Mouse (Mus musculus) layer of hippocampus, adult 2 months (tissue): ENCODE measurements around the gene Enah. TPM values are rescaled to one million over a fixed set of nuclear protein-coding genes. Genes with fewer than 3 reads are reported as not detected.

Experiments used
- DNase-seq, 2 experiments: peaks; one replicate each; pipeline ENCODE4 v3.0.0; 2022; ENCODE audit warnings: low spot score in 2 of 2
- H3K27ac ChIP-seq: fragments of 200-600 bp; 2 replicates; pipeline ENCODE4 v1.8.1; 2022
- H3K4me3 ChIP-seq: fragments of 200-600 bp; 2 replicates; pipeline ENCODE4 v1.8.1; 2022; ENCODE audit warnings: mild to moderate bottlenecking
- CTCF ChIP-seq: fragments of 200-600 bp; conservative IDR thresholded peaks from 2 replicates; pipeline ENCODE4 v1.8.1; 2022; ENCODE audit warnings: antibody characterized with exemption, mild to moderate bottlenecking, moderate library complexity
- total RNA-seq, 2 experiments: library from RNA; stranded (reverse); gene quantifications; 2 replicates each; pipeline ENCODE4 v1.2.3; 2021

Gene Enah
- total RNA-seq, 2 experiments from 2014 or later, result 192 to 203 TPM

- Histone ChIP-seq H3K27ac (peak overlapping the region; percentile 93), H3K4me3 (no peak overlapping the region)
- no peak for DNase-seq
- TF ChIP-seq CTCF, result no peak
These were observed 2.0 kb upstream of the Enah start for GRCm38 (mm10) chr1:182021691-182022299.

- peak in 1 of 2 experiments; percentile 22 for DNase-seq
- H3K4me3 ChIP-seq, result peak overlapping the region; percentile 66
- TF ChIP-seq CTCF, result no peak
- H3K27ac ChIP-seq, result peak overlapping the region; percentile 93
These were observed 1.2 kb upstream of the Enah start for GRCm38 (mm10) chr1:182020831-182021460.

GRCm38 (mm10) chr1:182019266-182019925, 394 bp downstream of the Enah start:
- H3K4me3 ChIP-seq, result peak overlapping the region; percentile 98
- no peak for TF ChIP-seq CTCF
- no peak for DNase-seq
- H3K27ac ChIP-seq, result peak overlapping the region; percentile 95

DNA sequence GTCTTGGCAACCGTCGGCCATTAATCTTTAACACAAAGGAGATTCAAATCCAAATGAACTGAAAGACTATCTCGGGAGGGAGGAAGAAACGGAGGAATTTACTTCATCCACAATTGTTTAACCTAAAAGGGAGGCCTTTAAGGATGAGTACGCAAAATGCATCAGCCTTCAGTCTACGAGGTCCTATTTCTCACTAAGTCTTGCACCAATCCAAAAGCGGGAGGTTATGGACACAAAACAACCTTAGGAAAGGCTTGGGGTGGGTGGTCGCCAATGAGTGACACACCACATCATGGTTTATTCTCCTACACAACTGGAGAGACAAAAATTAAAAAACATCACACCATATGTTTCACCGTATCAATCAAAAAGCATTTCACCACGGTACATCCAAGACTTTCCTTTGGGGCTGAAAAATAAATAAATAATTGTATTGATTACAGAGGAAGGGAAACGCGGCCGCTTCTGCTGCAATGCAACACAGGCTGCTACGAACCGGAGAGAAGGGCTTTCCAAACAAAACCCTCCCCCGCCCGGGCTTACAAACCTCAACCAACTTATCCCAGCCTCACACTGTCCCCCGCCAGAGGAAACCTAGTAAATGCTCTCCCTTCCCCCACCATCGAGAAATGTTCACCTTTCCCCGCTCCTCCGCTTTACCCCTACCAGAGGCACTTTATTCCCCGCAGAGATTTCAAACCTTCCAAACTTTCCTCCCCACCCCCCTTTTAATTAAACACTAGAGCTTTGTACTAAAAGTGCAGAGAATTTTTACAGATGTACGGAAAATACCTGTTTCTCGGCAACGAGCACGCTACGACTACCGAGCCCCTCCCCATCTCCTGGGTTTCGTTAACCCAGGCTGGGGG, 1.2 kb downstream of the Enah start:
- TF ChIP-seq CTCF, result no peak
- DNase-seq, result peak in 1 of 2 experiments; percentile 38
- H3K4me3 ChIP-seq, result peak overlapping the region; percentile 98
- H3K27ac ChIP-seq, result peak overlapping the region; percentile 95

- no peak for TF ChIP-seq CTCF
- Histone ChIP-seq H3K4me3 (no peak overlapping the region), H3K27ac (no peak overlapping the region)
- no peak for DNase-seq
These were observed 14.0 kb downstream of the Enah start for GRCm38 (mm10) chr1:182005831-182006230.

DNA sequence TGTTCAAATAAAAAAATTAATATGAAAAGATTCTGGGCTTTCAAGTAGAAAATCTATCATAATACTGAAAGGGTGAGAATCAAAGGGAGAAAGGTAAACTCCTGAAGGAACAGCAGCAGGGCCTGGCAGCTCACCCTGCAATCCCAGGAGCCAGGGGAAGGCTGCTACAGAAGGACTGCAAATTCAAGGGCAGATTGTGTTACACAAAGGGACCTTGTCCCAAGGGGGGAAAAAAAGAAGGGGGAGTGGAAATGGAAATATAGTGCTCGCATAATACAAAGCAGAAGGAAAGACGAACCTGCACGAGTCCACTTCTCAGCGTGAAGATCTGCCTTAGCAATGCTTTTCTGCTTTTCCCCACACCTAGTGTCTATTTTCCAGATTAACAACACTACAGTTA, 21.1 kb downstream of the Enah start:
- Histone ChIP-seq H3K4me3 (no peak overlapping the region), H3K27ac (peak overlapping the region; percentile 64)
- TF ChIP-seq CTCF, result no peak

GRCm38 (mm10) chr1:181997791-181998190, 22.0 kb downstream of the Enah start:
- H3K27ac ChIP-seq, result peak overlapping the region; percentile 64
- DNase-seq, result no peak
- no peak for TF ChIP-seq CTCF
- no peak overlapping the region for H3K4me3 ChIP-seq

More for the DNA sequence above, 21.1 kb downstream of the Enah start:
- no peak for DNase-seq

DNA sequence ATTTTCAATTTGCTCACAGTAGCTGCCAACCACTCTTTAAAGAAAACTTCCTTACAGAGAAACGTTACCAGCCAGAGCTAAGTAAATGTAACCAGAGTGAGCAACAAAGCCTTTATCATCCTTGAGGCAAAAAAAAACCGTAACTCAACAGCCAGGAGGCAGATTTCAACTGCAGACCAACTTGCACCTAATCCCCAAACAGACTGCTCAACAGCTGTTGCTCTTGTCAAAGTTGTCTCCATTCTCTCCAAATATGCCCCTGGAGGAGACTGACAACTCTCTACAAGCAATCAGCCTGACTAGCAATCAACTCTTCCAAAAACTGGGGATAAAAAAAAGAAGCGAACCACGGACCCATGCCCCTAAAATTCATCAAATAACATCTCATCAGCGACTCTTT, 26.2 kb downstream of the Enah start:
- Histone ChIP-seq H3K27ac (peak overlapping the region; percentile 1; the same call in 1 of the 2 replicates), H3K4me3 (no peak overlapping the region)
- no peak for TF ChIP-seq CTCF
- peak in 1 of 2 experiments; percentile 14 for DNase-seq

- Histone ChIP-seq H3K4me3 (no peak overlapping the region), H3K27ac (peak overlapping the region; percentile 1; the same call in 1 of the 2 replicates)
- DNase-seq, result no peak
- no peak for TF ChIP-seq CTCF
These were observed 31.4 kb downstream of the Enah start for GRCm38 (mm10) chr1:181988367-181988766.

GRCm38 (mm10) chr1:181987226-181987625, 32.6 kb downstream of the Enah start:
- no peak for TF ChIP-seq CTCF
- Histone ChIP-seq H3K4me3 (no peak overlapping the region), H3K27ac (0 out of 2 replicates have a peak overlapping the region, but pooled peaks have one; percentile 10)
- DNase-seq, result no peak

- Histone ChIP-seq H3K4me3 (no peak overlapping the region), H3K27ac (no peak overlapping the region)
- TF ChIP-seq CTCF, result no peak
- DNase-seq, result no peak
These were observed 33.9 kb downstream of the Enah start for GRCm38 (mm10) chr1:181985880-181986279.

- TF ChIP-seq CTCF, result no peak
- Histone ChIP-seq H3K4me3 (no peak overlapping the region), H3K27ac (no peak overlapping the region)
- DNase-seq, result no peak
These were observed 35.0 kb downstream of the Enah start for GRCm38 (mm10) chr1:181984811-181985210.
